Mouse (Mus musculus): ENCODE measurements around the gene Hexdc. TPM values are rescaled to one million over a fixed set of nuclear protein-coding genes. Genes with fewer than 3 reads are reported as not detected.

Gene Hexdc
- total RNA-seq, 2 experiments from 2014 or later: 14.4 to 14.8 TPM

DNA sequence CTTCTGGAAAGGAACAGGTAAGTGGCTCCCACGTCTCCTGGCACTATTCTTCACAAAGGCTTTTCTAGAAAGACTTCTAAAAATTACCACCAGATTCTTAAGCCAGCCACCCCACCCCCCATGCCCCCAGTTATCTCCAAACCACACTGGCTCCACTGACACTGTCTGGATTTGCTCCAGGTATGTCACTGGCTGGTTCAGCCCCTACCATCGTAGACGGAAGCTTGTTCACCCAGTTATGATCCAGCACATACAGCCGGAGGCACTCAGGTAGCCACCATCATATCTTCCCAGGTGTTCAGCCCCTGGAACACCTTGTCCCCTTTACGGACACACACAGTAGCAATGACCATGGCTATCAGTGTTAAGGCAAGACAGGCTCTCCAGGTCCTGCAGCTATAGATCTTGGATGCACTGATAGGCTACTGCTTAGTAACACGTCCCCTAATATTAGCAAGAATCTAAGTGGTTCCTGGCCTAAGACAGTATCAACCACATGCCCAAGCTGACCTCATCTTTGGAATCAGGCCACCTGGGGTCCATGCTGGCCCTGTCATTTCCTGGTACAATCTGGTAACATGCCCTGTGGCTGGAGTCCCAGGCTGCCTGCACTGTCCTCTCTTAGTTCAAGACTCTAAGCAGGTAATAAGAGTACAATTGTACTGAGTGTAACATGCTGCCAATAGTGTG, 17.2 kb downstream of the Hexdc start:
- no peak for DNase-seq (ENCODE audit: low spot score in 2 of 2)

DNA sequence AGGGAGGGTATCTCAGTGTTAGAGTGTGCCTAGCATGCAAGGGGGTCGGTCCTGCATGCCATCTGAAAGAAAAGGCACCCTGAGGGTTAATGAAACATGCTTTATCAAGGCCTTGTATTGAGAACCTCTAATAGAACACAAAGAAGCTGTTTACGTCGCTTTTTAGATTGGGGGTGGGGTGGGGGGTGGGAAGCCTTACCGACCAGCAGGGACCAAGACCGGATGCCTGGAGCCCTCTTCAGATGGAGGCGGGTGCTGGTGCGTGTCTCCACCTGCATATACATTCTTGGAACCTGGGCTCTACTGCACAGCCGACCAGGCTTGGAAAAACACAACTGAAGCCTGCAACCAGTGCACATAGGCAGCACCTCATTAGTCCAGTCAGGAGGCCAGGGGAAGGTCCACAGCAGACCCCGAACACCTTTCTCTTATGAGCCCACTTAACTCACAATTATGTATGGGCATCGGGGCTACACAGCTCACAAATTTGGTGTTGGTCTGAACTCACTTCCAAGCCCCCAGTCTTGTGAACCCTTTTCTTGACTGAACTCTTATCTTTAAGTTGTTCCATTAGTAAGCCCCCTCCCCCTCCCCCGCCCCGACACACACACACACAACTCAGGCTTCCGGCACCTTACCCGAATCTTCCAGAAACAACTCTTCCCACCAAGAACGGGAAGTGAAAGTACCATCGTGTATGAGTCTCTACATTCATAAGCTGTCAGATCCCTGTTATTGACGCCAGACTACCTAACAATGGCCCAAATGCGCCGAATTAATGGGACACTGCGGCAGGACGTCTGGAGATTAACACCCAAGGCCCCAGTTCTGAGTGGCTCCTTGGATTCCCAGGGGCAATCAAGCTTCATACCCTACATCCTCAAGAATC, 24.1 kb downstream of the Hexdc start:
- no peak for DNase-seq (ENCODE audit: low spot score in 2 of 2)

GRCm38 (mm10) chr11:121229018-121229439, 24.8 kb downstream of the Hexdc start, which contains the start of gene Cybc1:
TSS of gene Cybc1 (minus strand) at chr11:121229322.
- peak; percentile 24 to 67 for DNase-seq (ENCODE audit: low spot score in 2 of 2)

GRCm38 (mm10) chr11:121231191-121231590, 27.0 kb downstream of the Hexdc start:
- no peak for DNase-seq (ENCODE audit: low spot score in 2 of 2)

GRCm38 (mm10) chr11:121231628-121232291, 27.5 kb downstream of the Hexdc start:
- DNase-seq (ENCODE audit: low spot score in 2 of 2): peak in 1 of 2 experiments; percentile 30

- DNase-seq (ENCODE audit: low spot score in 2 of 2): no peak
Measured at GRCm38 (mm10) chr11:121232706-121233105, 28.5 kb downstream of the Hexdc start.

DNA sequence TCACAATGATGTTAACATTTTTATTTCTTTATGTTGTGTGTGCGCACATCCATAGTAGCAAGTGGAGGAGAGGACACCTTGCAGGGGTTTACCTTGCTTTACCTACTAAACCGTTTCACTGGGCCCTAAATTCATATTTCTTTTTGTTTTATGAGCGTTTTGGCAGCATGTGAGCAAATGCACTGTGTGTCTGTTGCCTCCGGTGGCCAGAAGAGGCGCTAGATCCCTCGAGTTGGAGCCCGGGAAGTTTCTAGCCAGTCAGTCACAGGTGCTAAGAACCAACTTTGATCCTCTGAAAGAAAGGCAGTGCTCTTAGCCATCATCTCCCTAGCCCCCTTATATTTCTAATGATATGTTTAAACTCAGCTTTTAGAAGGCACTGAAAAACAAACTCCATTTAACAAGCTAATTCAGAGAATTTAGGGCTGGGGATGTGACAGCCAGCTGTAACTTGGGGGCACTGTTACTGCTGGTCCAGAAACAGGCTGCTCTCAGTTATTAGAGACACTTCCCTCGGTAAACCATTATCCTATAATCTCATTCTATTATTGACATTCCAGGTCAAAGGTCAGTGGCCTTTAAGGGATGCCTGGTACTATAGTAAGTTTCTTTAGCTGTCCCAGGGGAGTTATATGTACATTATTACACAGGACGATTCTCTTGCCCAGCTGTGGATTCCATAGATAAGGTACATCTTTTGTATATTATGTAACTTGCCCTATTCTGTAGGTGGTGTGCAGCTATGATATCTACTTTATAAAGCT, 31.4 kb downstream of the Hexdc start:
- DNase-seq (ENCODE audit: low spot score in 2 of 2): no peak

DNA sequence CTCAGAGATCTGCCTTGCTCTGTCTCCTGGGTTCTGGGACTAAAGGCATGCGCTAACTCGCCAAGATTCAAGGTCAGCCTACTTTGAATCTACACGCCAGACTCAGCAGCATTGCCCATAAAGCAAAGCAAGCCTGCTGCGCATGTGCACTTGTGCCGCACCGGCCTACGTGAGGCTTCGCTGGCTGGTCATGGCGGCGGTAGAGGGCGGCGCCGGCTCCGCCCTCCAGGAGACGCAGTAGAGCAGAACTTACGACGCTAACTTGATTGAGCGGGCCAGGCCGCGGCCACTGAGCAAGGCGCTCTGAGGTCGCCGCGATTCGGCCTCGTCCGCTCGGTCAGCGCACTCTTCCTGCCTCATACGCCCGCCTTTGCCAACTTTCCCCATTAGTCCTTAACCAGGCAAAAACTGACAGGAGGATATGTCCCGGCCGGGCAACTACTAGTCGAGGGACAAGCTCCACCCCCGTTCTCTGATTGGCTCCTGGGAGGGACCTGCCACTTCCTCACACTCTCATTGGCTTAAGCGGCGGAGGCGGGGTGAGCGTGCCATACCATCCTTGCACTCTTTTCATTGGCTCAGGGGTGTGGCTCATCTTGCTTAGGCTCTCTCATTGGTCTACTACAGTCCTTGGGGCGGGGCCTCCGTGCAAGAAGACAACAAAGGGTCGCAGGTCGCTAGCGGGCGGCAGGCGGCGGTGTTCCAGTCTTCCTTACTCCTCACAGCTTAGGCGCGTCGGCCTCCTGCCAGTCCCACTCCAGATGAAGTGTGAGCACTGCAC, 32.5 kb downstream of the Hexdc start, which contains the start of gene Narf:
Gene Narf (plus strand): TSS at position 690 of the 781 bp plus-strand sequence.
- peak; percentile 90 to 98 for DNase-seq (ENCODE audit: low spot score in 2 of 2)

- DNase-seq (ENCODE audit: low spot score in 2 of 2): no peak
Measured at GRCm38 (mm10) chr11:121237345-121238128, 33.3 kb downstream of the Hexdc start.

DNA sequence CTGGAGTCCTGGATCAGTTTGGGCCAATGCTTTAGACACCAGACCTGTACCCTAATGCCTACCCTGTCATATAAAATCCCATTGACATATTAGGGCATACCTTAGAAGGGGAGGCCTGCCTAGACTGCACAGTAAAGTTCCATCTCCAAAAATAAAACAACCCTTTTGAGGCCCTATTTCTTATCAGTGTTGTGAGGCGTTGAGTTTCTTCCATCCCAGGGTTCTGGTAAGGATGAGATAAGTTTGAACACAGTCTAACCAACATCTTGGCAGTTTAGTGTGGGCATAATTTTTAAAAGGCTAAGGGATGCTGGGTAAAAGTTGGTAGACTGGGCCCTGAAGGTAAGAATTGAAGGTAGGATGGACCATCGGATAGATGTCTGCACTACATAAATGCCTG, 35.4 kb downstream of the Hexdc start:
- no peak for DNase-seq (ENCODE audit: low spot score in 2 of 2)

GRCm38 (mm10) chr11:121250196-121250595, 46.0 kb downstream of the Hexdc start:
- no peak for DNase-seq (ENCODE audit: low spot score in 2 of 2)

DNA sequence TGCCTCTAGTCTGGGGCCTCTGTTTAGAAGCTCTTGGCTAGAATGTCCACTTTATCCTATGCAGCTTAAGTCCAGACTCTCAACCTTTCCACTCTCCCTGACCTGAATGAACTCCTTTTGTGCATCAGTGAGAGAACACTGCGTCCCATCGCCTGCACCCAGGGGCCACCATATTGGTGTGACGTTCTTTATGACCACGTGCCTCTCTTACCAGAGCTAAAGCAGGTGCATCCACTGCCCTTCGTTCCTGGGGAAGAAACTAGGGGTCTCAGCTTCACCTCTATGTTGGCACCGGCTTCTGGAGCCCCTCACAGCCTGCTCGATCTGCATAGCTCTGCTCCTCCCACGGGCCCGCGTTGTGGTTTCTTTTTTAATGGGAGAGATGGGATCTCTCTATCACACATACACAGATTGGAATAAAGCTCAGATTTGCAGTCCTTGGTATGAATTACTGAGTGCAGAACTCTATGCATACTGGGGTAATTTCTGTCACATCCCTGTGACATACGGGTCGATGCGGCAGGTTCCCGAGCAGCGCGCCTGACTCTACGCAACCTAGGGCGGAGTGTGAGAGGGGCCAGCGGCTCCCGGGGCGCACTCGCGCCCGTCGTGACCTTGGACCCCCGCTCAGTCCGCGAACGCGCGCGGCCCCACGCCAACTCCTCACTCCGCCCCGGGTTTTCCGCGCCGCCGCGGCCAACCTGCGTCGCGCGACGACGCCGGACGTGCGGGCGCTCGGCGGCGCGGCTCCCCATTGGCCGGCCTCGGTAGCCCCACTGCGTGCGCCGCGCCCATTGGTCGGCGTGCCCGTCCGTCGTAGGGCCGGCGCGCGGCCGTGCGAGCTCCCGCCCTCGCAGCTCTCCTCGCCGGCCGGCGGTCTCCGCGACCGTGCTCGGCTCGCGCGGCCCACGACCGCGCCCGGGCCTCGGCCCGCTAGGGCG, 55.2 kb downstream of the Hexdc start, which contains the start of gene Foxk2:
Gene Foxk2 (plus strand): TSS at position 831 of the 941 bp plus-strand sequence.
- DNase-seq (ENCODE audit: low spot score in 2 of 2): peak; percentile 89 to 93

DNA sequence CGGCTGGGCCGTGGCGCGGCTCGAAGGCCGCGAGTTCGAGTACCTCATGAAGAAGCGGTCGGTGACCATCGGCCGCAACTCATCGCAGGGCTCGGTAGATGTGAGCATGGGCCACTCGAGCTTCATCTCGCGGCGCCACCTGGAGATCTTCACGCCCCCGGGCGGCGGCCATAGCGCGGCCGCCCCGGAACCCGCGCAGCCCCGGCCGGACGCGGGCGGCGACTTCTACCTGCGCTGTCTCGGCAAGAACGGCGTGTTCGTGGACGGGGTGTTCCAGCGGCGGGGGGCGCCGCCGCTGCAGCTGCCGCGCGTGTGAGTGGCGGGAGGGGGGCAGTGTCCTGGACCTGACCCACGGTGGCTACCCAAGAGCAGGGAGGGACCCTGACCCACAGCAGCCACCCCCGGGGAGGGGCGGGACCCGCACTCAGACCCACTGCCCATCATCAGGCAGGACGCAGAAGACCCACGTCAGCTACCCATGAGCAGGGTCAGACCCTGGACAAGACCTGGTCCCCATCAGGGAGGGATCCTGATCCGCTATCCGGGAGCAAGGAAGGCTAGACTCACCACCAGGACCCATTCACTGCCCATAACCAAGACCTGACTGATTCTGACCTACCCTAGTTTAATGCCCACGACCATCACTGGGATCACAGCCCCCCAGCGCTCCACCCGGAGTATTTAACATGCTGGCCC, 56.1 kb downstream of the Hexdc start:
- peak; percentile 19 to 31 for DNase-seq (ENCODE audit: low spot score in 2 of 2)

DNA sequence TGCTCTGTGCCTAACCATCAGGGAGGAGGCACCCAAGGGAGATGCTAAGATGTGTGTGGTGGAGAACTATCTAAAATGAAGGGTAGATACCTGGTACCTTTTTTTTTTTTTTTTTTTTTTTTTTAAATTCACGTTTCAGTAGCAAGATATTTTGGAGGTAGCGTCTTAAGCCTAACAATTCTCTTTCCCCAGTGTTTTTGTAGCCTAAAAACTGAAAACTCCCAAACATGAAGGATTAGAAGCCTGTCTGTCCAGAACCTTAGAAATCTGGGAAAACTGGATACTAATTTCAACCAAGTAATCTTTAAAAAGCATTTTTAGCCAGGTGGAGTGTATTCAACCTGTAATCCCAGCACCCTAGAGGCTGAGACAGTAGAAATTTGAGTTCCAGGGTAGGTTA, 56.8 kb downstream of the Hexdc start:
- DNase-seq (ENCODE audit: low spot score in 2 of 2): no peak

Measured in gastrocnemius, postnatal 4 days (tissue).